Mouse (Mus musculus) kidney, adult 9 months (tissue): ENCODE measurements around the gene Rbfox1.

Experiments used
- DNase-seq: peaks from one replicate; pipeline ENCODE4 v3.0.0; 2022

Rbfox1 gene

GRCm38 (mm10) chr16:6964720-6965583 is 1079.8 kb downstream of the Rbfox1 start:
- no peak for DNase-seq

- DNase-seq, result no peak
Observed at GRCm38 (mm10) chr16:6969986-6970385, 1084.8 kb downstream of the Rbfox1 start.

GRCm38 (mm10) chr16:6976341-6976740 is 1091.2 kb downstream of the Rbfox1 start:
- DNase-seq, result no peak

GRCm38 (mm10) chr16:6983947-6984346 is 1098.8 kb downstream of the Rbfox1 start:
- DNase-seq, result no peak

- no peak for DNase-seq
Observed at GRCm38 (mm10) chr16:6986031-6986430, 1100.9 kb downstream of the Rbfox1 start.

- no peak for DNase-seq
Observed at GRCm38 (mm10) chr16:6986494-6986893, 1101.3 kb downstream of the Rbfox1 start.

- DNase-seq, result no peak
Observed at GRCm38 (mm10) chr16:6992251-6992650, 1107.1 kb downstream of the Rbfox1 start.

GRCm38 (mm10) chr16:6993180-6993579 is 1108.0 kb downstream of the Rbfox1 start:
- DNase-seq, result no peak

- no peak for DNase-seq
Observed at GRCm38 (mm10) chr16:6997109-6997508, 1112.0 kb downstream of the Rbfox1 start.

GRCm38 (mm10) chr16:6997834-6998233 is 1112.7 kb downstream of the Rbfox1 start:
- DNase-seq, result no peak

- no peak for DNase-seq
Observed at GRCm38 (mm10) chr16:7004565-7004964, 1119.4 kb downstream of the Rbfox1 start.

- peak; percentile 28 for DNase-seq
Observed at GRCm38 (mm10) chr16:7005478-7005877, 1120.3 kb downstream of the Rbfox1 start.

GRCm38 (mm10) chr16:7017310-7017709 is 1132.2 kb downstream of the Rbfox1 start:
- no peak for DNase-seq

- no peak for DNase-seq
Observed at GRCm38 (mm10) chr16:7034231-7034630, 1149.1 kb downstream of the Rbfox1 start.

GRCm38 (mm10) chr16:7036566-7036965 is 1151.4 kb downstream of the Rbfox1 start:
- DNase-seq, result no peak

GRCm38 (mm10) chr16:7036988-7037387 is 1151.8 kb downstream of the Rbfox1 start:
- no peak for DNase-seq

- no peak for DNase-seq
Observed at GRCm38 (mm10) chr16:7038639-7039260, 1153.6 kb downstream of the Rbfox1 start.

- no peak for DNase-seq
Observed at GRCm38 (mm10) chr16:7039404-7040367, 1154.5 kb downstream of the Rbfox1 start.

GRCm38 (mm10) chr16:7040691-7041090 is 1155.5 kb downstream of the Rbfox1 start:
- no peak for DNase-seq

GRCm38 (mm10) chr16:7047421-7047820 is 1162.3 kb downstream of the Rbfox1 start:
- no peak for DNase-seq

- DNase-seq, result peak; percentile 42
Observed at GRCm38 (mm10) chr16:7049162-7049971, 1164.2 kb downstream of the Rbfox1 start.

GRCm38 (mm10) chr16:7050945-7051344 is 1165.8 kb downstream of the Rbfox1 start:
- DNase-seq, result no peak
